Mouse (Mus musculus) midbrain, embryonic 13.5 days (tissue): ENCODE measurements around the gene Olfr70. TPM values are rescaled to one million over a fixed set of nuclear protein-coding genes. Genes with fewer than 3 reads are reported as not detected.

Experiments used
- ATAC-seq: fragments of 200-750 bp; cut with Nextera tagmentation; 2 replicates; pipeline ENCODE4 v1.8.0; 2017; ENCODE audit warnings: mild to moderate bottlenecking, moderate TSS enrichment, moderate library complexity
- H3K27ac ChIP-seq: fragments of 300-500 bp; sonication (generic); 2 replicates; pipeline ENCODE4 v1.5.1; 2015; ENCODE audit warnings: inconsistent platforms, mild to moderate bottlenecking, moderate library complexity
- H3K27me3 ChIP-seq: fragments of 300-500 bp; sonication (generic); 2 replicates; pipeline ENCODE4 v1.6.1; 2015; ENCODE audit warnings: mild to moderate bottlenecking, inconsistent platforms
- H3K36me3 ChIP-seq: fragments of 300-500 bp; sonication (generic); 2 replicates; pipeline ENCODE4 v1.6.1; 2015; ENCODE audit warnings: mild to moderate bottlenecking, inconsistent platforms
- H3K4me1 ChIP-seq: fragments of 300-500 bp; sonication (generic); replicated peaks from 2 replicates; pipeline ENCODE4 v1.6.1; 2015; ENCODE audit warnings: inconsistent platforms
- H3K4me2 ChIP-seq: fragments of 300-500 bp; sonication (generic); replicated peaks from 2 replicates; pipeline ENCODE4 v1.6.1; 2015; ENCODE audit warnings: moderate library complexity, mild to moderate bottlenecking, inconsistent platforms
- H3K4me3 ChIP-seq: fragments of 300-500 bp; sonication (generic); replicated peaks from 2 replicates; pipeline ENCODE4 v1.5.1; 2015; ENCODE audit warnings: mild to moderate bottlenecking, inconsistent platforms
- H3K9ac ChIP-seq: fragments of 300-500 bp; sonication (generic); replicated peaks from 2 replicates; pipeline ENCODE4 v1.6.1; 2015; ENCODE audit warnings: mild to moderate bottlenecking, inconsistent platforms
- H3K9me3 ChIP-seq: fragments of 300-500 bp; sonication (generic); 2 replicates; pipeline ENCODE4 v1.6.1; 2016; ENCODE audit warnings: mild to moderate bottlenecking, inconsistent platforms
- WGBS: fragments of 180-500 bp; shearing (Covaris S2); methylation state at CpG from one replicate; pipeline ENCODE4 v1.1.7; 2015; 5-methylcytosine and 5-hydroxymethylcytosine counted together
- polyA plus RNA-seq: library from polyadenylated mRNA; unstranded; fragments of >200 nt; fragmentation: Nextera tagmentation; extraction: Ambion mirVana; gene quantifications from 2 replicates; pipeline ENCODE4 v1.2.1, GENCODE M21; 2015

Gene Olfr70
- polyA plus RNA-seq = 0.08 TPM in 1 of 2 replicates, not detected in the other

- no peak for ATAC-seq
- Histone ChIP-seq H3K4me1 (no peaks in the 10 kb centered on the region), H3K4me3 (no peak within 1 kb of the TSS), H3K9ac (no peak within 1 kb of the TSS), H3K27ac (no peak within 1 kb of the TSS), H3K36me3 (no peaks in the 10 kb centered on the region), H3K9me3 (no peaks in the 10 kb centered on the region), H3K4me2 (no peak within 1 kb of the TSS), H3K27me3 (no peaks in the 10 kb centered on the region)
- WGBS = 91% methylated on average over 6 of the region's 6 CpGs
Measured at GRCm38 (mm10) chr4:43700707-43701106, at the start of gene Olfr70. Gene Olfr70, minus strand, starts transcription at chr4:43700807.

- no peak for ATAC-seq
- Histone ChIP-seq H3K27me3 (no peaks in the 10 kb centered on the region), H3K9ac (no peak overlapping the region), H3K4me3 (no peak overlapping the region), H3K4me2 (no peak overlapping the region), H3K27ac (no peak overlapping the region), H3K4me1 (no peaks in the 10 kb centered on the region), H3K36me3 (no peaks in the 10 kb centered on the region), H3K9me3 (no peaks in the 10 kb centered on the region; the same call in 1 of the 2 replicates)
- 20% methylated on average over 6 of the region's 6 CpGs for WGBS
Measured at GRCm38 (mm10) chr4:43745187-43745586, 44.6 kb upstream of the Olfr70 start.

GRCm38 (mm10) chr4:43743099-43743498 is 42.5 kb upstream of the Olfr70 start:
- Histone ChIP-seq H3K36me3 (no peaks in the 10 kb centered on the region), H3K27ac (no peak overlapping the region), H3K27me3 (no peaks in the 10 kb centered on the region), H3K4me2 (no peak overlapping the region), H3K9me3 (no peaks in the 10 kb centered on the region), H3K4me1 (no peaks in the 10 kb centered on the region), H3K4me3 (no peak overlapping the region), H3K9ac (no peak overlapping the region)
- ATAC-seq = no peak
- 71% methylated on average over 1 of the region's 1 CpGs for WGBS

GRCm38 (mm10) chr4:43742637-43743036 is 42.0 kb upstream of the Olfr70 start:
- Histone ChIP-seq H3K4me2 (no peak overlapping the region), H3K27ac (no peak overlapping the region), H3K9ac (no peak overlapping the region), H3K27me3 (no peaks in the 10 kb centered on the region), H3K4me1 (no peaks in the 10 kb centered on the region), H3K4me3 (no peak overlapping the region), H3K9me3 (no peaks in the 10 kb centered on the region), H3K36me3 (no peaks in the 10 kb centered on the region)
- ATAC-seq = no peak
- 27% methylated on average over 4 of the region's 4 CpGs for WGBS

- H3K4me2 ChIP-seq = no peak overlapping the region
- H3K27ac ChIP-seq = no peak overlapping the region
- no peak overlapping the region for H3K9ac ChIP-seq
- no peak for ATAC-seq
- H3K27me3 ChIP-seq = no peaks in the 10 kb centered on the region
- H3K4me1 ChIP-seq = no peaks in the 10 kb centered on the region
- no peaks in the 10 kb centered on the region for H3K9me3 ChIP-seq
- H3K4me3 ChIP-seq = no peak overlapping the region
- 72% methylated on average over 5 of the region's 5 CpGs for WGBS
- H3K36me3 ChIP-seq = no peaks in the 10 kb centered on the region
Measured at GRCm38 (mm10) chr4:43741526-43741925, 40.9 kb upstream of the Olfr70 start.

- 77% methylated on average over 8 of the region's 8 CpGs for WGBS
- no peak overlapping the region for H3K27ac ChIP-seq
- no peaks in the 10 kb centered on the region for H3K36me3 ChIP-seq
- no peak for ATAC-seq
- no peak overlapping the region for H3K4me2 ChIP-seq
- H3K9ac ChIP-seq = no peak overlapping the region
- no peaks in the 10 kb centered on the region for H3K4me1 ChIP-seq
- no peaks in the 10 kb centered on the region for H3K27me3 ChIP-seq
- no peak overlapping the region for H3K4me3 ChIP-seq
- H3K9me3 ChIP-seq = no peaks in the 10 kb centered on the region
Measured at GRCm38 (mm10) chr4:43738989-43739674, 38.5 kb upstream of the Olfr70 start.

GRCm38 (mm10) chr4:43737144-43737543 is 36.5 kb upstream of the Olfr70 start:
- no peak overlapping the region for H3K4me3 ChIP-seq
- no peak overlapping the region for H3K4me2 ChIP-seq
- no peak overlapping the region for H3K27ac ChIP-seq
- no peaks in the 10 kb centered on the region for H3K27me3 ChIP-seq
- no peaks in the 10 kb centered on the region for H3K4me1 ChIP-seq
- H3K36me3 ChIP-seq = no peaks in the 10 kb centered on the region
- ATAC-seq = no peak
- no peak overlapping the region for H3K9ac ChIP-seq
- WGBS = 69% methylated on average over 6 of the region's 6 CpGs
- no peaks in the 10 kb centered on the region for H3K9me3 ChIP-seq

GRCm38 (mm10) chr4:43733186-43733585 is 32.6 kb upstream of the Olfr70 start:
- H3K27me3 ChIP-seq = no peaks in the 10 kb centered on the region
- H3K36me3 ChIP-seq = no peaks in the 10 kb centered on the region
- H3K4me2 ChIP-seq = no peak overlapping the region
- H3K9me3 ChIP-seq = no peaks in the 10 kb centered on the region
- 89% methylated on average over 5 of the region's 5 CpGs for WGBS
- no peak overlapping the region for H3K9ac ChIP-seq
- H3K4me1 ChIP-seq = no peaks in the 10 kb centered on the region
- H3K27ac ChIP-seq = no peak overlapping the region
- H3K4me3 ChIP-seq = no peak overlapping the region
- no peak for ATAC-seq

GRCm38 (mm10) chr4:43732171-43732570 is 31.6 kb upstream of the Olfr70 start:
- Histone ChIP-seq H3K36me3 (no peaks in the 10 kb centered on the region), H3K4me3 (no peak overlapping the region), H3K27me3 (no peaks in the 10 kb centered on the region), H3K9me3 (no peaks in the 10 kb centered on the region), H3K4me2 (no peak overlapping the region), H3K4me1 (no peaks in the 10 kb centered on the region), H3K27ac (no peak overlapping the region), H3K9ac (no peak overlapping the region)
- ATAC-seq = no peak
- WGBS = 19% methylated on average over 1 of the region's 1 CpGs

- WGBS = 78% methylated on average over 21 of the region's 21 CpGs
- Histone ChIP-seq H3K9me3 (no peaks in the 10 kb centered on the region), H3K4me2 (no peak overlapping the region), H3K36me3 (no peaks in the 10 kb centered on the region), H3K4me3 (no peak overlapping the region), H3K27ac (no peak overlapping the region), H3K27me3 (no peaks in the 10 kb centered on the region), H3K9ac (no peak overlapping the region), H3K4me1 (no peaks in the 10 kb centered on the region)
- ATAC-seq = no peak
Measured at GRCm38 (mm10) chr4:43730750-43731297, 30.2 kb upstream of the Olfr70 start.

- no peak for ATAC-seq
- Histone ChIP-seq H3K36me3 (no peaks in the 10 kb centered on the region), H3K4me3 (no peak within 1 kb of the TSS), H3K9me3 (no peaks in the 10 kb centered on the region), H3K4me1 (no peaks in the 10 kb centered on the region), H3K9ac (no peak within 1 kb of the TSS), H3K4me2 (no peak within 1 kb of the TSS), H3K27ac (no peak within 1 kb of the TSS), H3K27me3 (no peaks in the 10 kb centered on the region)
- WGBS = 77% methylated on average over 14 of the region's 14 CpGs
Measured at GRCm38 (mm10) chr4:43729794-43730550, 29.4 kb upstream of the Olfr70 start, which contains the start of gene Spaar. Gene Spaar, plus strand, starts transcription at chr4:43730034.

GRCm38 (mm10) chr4:43729126-43729525 is 28.5 kb upstream of the Olfr70 start:
- Histone ChIP-seq H3K36me3 (no peaks in the 10 kb centered on the region), H3K4me2 (no peak overlapping the region), H3K9ac (no peak overlapping the region), H3K4me3 (no peak overlapping the region), H3K27me3 (no peaks in the 10 kb centered on the region), H3K9me3 (no peaks in the 10 kb centered on the region), H3K4me1 (no peaks in the 10 kb centered on the region), H3K27ac (no peak overlapping the region)
- ATAC-seq = no peak
- 77% methylated on average over 3 of the region's 3 CpGs for WGBS
